Mouse (Mus musculus): ENCODE results near the gene Pax9.

GRCm38 (mm10) chr12:56670795-56671194 lies 20.8 kb upstream of the Pax9 start:
- TF ChIP-seq CTCF (IDR thresholded peaks at IDR 0.05; ENCODE audit: low read depth, low read length) (no peak), GATA1 (IDR thresholded peaks at IDR 0.05; ENCODE audit: borderline replicate concordance, low read length) (no peak), TAL1 (conservative IDR thresholded peaks at IDR 0.05; ENCODE audit: low read depth, low read length) (no peak), POLR2AphosphoS5 (IDR thresholded peaks at IDR 0.05; ENCODE audit: insufficient replicate concordance, low read depth, low read length) (no peak)

Data from G1E (cell line).